Mouse (Mus musculus) erythroblast, embryonic 14.5 days (primary cell): ENCODE data around the gene Pdk2. TPM values are rescaled to one million over a fixed set of nuclear protein-coding genes. Genes with fewer than 3 reads are reported as not detected.
A peak's percentile ranks its signal among the peaks of the same experiment; 100 is the strongest.

ENCODE experiments used
- H3K27me3 ChIP-seq: 2 replicates; pipeline ENCODE4 v1.6.1; 2012; ENCODE audit warnings: inconsistent platforms; ENCODE audit not compliant: control insufficient read depth
- H3K36me3 ChIP-seq: 2 replicates; pipeline ENCODE4 v1.6.1; 2012; ENCODE audit warnings: mild to moderate bottlenecking, inconsistent platforms; ENCODE audit not compliant: control insufficient read depth
- H3K4me1 ChIP-seq: 2 replicates; pipeline ENCODE4 v1.6.1; 2012; ENCODE audit warnings: inconsistent platforms; ENCODE audit not compliant: control insufficient read depth
- H3K4me3 ChIP-seq: replicated peaks from 2 replicates; pipeline ENCODE3; 2012; ENCODE audit warnings: moderate library complexity, mild to moderate bottlenecking, inconsistent platforms
- H3K9me3 ChIP-seq: 2 replicates; pipeline ENCODE4 v1.6.1; 2012; ENCODE audit warnings: low read length, inconsistent platforms, mixed read lengths; ENCODE audit not compliant: control insufficient read depth
- GATA1 ChIP-seq: IDR thresholded peaks from 2 replicates; pipeline ENCODE4 v1.6.1; 2012; ENCODE audit warnings: low read length, inconsistent platforms, mixed read lengths
- TAL1 ChIP-seq: IDR thresholded peaks from 3 replicates; pipeline ENCODE4 v1.6.1; 2012; ENCODE audit warnings: low read length, inconsistent platforms, mixed read lengths
- polyA plus RNA-seq: library from polyadenylated mRNA; stranded (reverse); fragments of >175 nt; gene quantifications from 2 replicates; pipeline ENCODE4 v1.2.3, GENCODE M21; 2012

The Pdk2 gene
- polyA plus RNA-seq, 1 experiment, result 4.0 TPM

DNA sequence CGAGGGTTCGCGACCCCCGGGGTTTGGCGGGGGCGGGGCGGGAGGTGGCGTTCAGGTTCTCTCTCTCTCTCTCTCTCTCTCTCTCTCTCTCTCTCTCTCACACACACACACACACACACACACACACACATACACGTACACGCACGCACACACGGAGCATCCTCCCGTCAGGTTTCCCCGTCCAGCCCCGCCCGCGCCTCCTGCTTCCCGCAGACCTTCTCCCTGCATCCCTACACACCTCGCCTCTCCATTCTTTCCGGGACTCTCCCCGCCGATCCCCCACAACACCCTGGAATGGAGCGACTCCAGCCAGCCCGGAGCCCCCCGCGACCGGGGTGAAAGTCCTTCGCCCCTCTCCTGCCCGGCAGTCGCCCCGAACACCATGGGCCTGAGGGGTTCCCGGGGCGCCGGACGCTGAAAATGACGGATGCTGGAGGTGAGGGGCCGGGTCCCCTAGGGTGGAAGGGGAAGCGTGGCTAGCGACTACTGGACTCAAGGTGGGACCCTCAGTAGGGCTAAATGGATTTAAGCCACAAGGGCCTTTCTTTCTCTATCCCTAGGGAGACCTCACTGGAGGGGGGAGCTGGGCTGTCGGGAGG is 30.9 kb downstream of the Pdk2 start:
- Histone ChIP-seq H3K4me1 (peaks cover 82% of the 10 kb centered on the region), H3K36me3 (peaks cover 60% of the 10 kb centered on the region), H3K27me3 (peaks cover 4% of the 10 kb centered on the region; the same call in 1 of the 2 replicates), H3K9me3 (no peaks in the 10 kb centered on the region), H3K4me3 (peak overlapping the region; percentile 97)
- TF ChIP-seq TAL1 (no peak), GATA1 (no peak)

DNA sequence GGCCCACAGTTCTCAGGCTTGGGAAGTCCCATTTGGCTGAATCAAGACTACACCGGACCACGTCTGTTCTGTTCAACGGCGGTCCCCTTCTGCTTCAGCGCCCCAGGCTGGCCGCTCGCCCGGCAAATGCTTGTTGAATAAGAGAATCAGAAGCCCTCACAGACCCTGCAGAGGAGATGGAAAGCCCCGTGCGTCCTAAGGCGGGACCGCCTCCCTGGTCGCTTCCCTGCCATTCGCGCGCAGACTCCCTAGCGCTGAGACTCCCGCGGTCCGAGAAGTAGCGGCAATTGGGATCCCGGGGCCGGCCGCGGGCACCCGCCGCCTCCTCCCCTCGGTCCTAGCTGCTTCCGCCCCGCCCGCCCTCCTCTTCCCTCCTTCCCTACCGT is 31.5 kb downstream of the Pdk2 start, which contains the start of gene Samd14:
Samd14 (plus strand) TSS at position 251 of the 386 bp plus-strand sequence.
- Histone ChIP-seq H3K4me3 (peak within 1 kb of the TSS; percentile 97), H3K27me3 (peaks cover 4% of the 10 kb centered on the region; the same call in 1 of the 2 replicates), H3K4me1 (peaks cover 82% of the 10 kb centered on the region), H3K36me3 (peaks cover 60% of the 10 kb centered on the region), H3K9me3 (no peaks in the 10 kb centered on the region)
- no peak for TF ChIP-seq GATA1
- no peak for TF ChIP-seq TAL1

DNA sequence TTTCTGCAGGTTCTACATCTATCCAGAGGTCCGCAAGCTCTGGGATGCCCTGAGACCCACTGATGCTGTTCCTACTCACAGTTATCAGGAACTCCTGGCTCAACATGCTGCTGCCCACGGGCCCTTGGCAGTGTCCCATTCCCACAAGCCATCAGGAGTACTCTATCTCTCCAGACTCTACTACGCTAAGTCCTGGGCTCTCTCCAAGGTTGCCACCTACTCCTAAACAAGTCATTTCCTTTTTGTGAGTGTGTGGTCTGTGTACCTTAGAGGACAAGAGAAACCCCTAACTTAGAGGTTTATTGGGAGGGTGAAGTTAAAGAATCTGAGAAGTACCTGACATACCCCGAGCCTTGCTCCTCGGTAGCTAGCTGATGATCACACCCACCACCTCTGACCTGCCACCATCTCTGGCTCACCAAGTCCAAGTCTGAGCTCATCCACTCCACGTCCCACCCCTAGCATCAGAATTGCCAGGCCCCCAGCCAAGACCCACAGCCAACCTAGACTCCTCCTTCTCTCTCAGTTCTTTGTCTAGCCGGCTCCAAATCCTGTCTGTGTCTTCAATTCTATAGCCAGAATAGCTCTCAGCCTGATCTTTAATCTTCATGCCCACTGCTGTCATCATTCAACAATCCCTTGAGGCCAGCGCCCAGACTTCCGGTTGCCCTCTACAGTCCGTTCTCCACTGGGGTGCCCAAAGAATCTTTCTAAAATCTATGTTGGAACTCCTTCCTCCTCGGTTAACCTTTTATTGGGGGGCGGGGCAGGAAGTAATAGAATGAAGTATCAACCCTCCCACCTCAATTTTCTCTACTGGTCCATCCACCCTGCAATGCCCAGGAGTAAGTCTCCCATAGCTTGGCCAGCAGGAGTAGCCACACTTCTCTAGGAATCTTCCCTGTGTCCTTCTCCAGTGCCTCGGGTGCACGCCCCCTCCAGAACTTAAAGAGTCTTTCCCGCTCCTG is 32.2 kb downstream of the Pdk2 start:
- H3K4me1 ChIP-seq, result peaks cover 82% of the 10 kb centered on the region

DNA sequence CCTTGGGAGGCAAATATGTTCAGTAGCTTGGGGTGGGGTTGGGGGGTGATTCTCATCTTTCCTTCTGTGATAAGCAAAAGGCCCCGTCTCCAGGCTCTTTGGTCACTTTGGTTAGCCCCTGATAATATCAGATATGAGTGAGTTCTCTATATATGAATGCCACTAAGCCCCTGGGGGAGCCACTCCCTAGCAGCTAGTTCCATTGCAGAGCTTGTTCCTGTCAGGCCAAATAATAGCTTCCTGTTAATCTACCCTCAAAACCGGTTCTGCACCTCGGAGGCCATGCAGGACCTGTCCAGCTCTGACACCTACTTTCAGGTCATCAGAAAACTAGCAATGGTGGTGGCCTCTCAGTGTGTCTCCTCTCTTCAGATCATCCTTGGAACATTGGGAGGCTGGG is 33.7 kb downstream of the Pdk2 start:
- TF ChIP-seq GATA1 (no peak), TAL1 (no peak)
- Histone ChIP-seq H3K27me3 (peaks cover 4% of the 10 kb centered on the region; the same call in 1 of the 2 replicates), H3K36me3 (peaks cover 62% of the 10 kb centered on the region), H3K4me3 (peak overlapping the region; percentile 61), H3K9me3 (no peaks in the 10 kb centered on the region), H3K4me1 (peaks cover 84% of the 10 kb centered on the region)

More for the DNA sequence above, 32.2 kb downstream of the Pdk2 start:
- Histone ChIP-seq H3K27me3 (peaks cover 4% of the 10 kb centered on the region; the same call in 1 of the 2 replicates), H3K4me3 (peak overlapping the region; percentile 97), H3K36me3 (peaks cover 60% of the 10 kb centered on the region), H3K9me3 (no peaks in the 10 kb centered on the region)
- no peak for TF ChIP-seq GATA1
- no peak for TF ChIP-seq TAL1

DNA sequence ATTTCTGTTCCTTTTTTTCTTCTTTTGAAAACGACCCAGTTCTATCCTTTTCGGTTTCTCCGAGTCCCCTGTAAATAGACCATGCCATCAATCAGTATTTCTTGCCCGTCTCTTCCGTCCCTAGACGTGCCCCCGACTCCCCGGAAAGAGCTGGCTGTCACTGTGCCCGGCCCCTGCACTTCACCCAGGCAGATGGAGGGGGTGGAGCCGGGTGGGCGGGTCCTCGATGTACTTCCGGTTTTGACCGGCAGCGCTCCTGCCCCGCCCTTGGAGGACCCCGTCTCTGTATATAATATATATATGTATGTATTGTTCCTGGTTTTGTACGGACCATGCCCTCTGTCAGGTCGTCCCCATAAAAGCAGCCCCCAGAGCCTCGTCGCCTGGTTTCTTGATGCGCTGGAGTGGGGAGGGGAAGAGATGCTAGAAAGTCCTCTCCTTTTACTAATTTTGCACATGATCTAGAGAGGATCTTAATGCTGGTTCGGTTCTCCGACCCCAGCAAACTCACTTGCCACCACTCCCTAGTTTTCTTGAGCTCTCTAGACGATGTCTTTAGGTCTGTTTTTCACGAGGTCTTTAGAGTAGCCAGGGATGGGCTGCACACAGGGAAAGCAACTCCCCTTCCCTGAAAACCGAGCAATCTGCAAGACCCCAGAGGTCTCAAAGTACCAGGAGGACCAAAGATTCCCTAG is 34.5 kb downstream of the Pdk2 start:
- H3K9me3 ChIP-seq, result no peaks in the 10 kb centered on the region
- H3K4me1 ChIP-seq, result peaks cover 84% of the 10 kb centered on the region
- no peak for TF ChIP-seq TAL1
- no peak for TF ChIP-seq GATA1

DNA sequence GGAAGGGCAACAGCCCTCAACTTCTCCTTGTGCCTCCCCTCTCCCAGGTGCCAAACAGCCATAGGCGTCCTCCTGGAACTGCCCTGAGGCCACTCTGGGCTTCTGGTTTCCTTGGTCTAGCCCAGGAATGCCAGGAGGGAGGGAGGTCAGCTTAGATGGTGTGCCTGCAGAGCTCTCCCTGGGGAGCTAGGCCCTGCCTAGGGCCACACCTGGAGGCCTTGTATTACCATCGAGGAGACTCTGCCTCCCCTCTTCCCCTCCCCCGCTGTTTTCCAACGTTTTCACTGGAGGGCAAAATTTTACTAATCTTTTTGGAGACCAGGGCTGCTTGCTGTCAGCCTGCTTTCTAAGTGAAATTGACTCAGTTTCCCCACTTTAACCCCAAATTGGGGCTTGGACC is 35.1 kb downstream of the Pdk2 start:
- peak overlapping the region; percentile 61 for H3K4me3 ChIP-seq
- peaks cover 68% of the 10 kb centered on the region for H3K36me3 ChIP-seq

More for the DNA sequence above, 34.5 kb downstream of the Pdk2 start:
- peaks cover 67% of the 10 kb centered on the region for H3K36me3 ChIP-seq
- peak overlapping the region; percentile 61 for H3K4me3 ChIP-seq
- H3K27me3 ChIP-seq, result peaks cover 4% of the 10 kb centered on the region; the same call in 1 of the 2 replicates

DNA sequence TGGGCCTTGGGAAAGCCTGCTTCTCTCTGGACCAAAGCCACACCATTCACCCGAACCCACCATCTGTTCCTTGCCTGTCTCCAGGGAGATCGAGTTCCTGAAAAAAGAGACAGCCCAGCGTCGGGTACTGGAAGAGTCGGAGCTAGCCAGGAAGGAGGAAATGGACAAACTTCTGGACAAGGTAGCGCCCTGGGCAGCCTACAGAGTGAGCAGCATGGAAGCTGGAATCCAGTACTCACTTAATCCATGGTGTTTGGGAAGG is 36.3 kb downstream of the Pdk2 start:
- Histone ChIP-seq H3K4me3 (no peak overlapping the region), H3K4me1 (peaks cover 98% of the 10 kb centered on the region), H3K27me3 (no peaks in the 10 kb centered on the region), H3K9me3 (no peaks in the 10 kb centered on the region), H3K36me3 (peaks cover 74% of the 10 kb centered on the region)
- TF ChIP-seq GATA1 (no peak), TAL1 (no peak)

More for the DNA sequence above, 35.1 kb downstream of the Pdk2 start:
- Histone ChIP-seq H3K4me1 (peaks cover 86% of the 10 kb centered on the region), H3K27me3 (peaks cover 4% of the 10 kb centered on the region; the same call in 1 of the 2 replicates), H3K9me3 (no peaks in the 10 kb centered on the region)
- TF ChIP-seq GATA1, result no peak
- TF ChIP-seq TAL1, result no peak

DNA sequence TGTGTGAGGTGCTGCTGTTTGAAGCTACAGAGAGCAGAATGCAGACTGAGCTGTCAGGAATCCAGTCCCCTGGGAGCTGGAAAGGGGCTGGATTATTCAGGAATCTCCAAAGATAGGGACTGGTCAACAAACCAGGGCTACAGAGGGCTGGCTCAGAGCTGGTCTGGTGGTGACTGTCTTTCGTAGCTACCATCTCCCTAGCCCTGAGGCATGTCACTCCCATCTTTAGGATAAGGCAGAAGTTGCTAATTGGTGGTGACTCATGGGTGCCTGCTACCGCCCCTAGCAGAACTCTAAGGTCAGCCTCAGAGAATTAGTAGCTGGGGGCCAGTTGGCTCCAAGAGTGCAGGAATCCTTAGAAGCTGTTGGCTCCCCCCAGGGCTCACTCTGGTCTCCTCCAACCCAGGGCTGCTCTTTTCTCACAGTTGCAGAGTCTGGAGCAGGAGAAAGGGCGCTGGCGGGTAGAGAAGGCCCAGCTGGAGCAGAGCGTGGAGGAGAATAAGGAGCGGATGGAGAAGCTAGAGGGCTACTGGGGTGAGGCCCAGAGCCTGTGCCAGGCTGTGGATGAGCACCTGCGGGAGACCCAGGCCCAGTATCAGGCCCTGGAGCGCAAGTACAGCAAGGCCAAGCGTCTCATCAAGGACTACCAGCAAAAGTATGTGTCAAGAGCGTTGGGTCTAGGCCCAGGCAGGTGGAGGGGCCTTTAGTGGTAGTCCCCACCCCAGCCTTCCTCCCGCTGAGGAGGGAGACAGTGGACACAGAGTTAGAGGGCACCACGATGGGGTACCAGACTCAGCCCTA is 36.8 kb downstream of the Pdk2 start:
- Histone ChIP-seq H3K4me3 (no peak overlapping the region), H3K4me1 (peaks cover 100% of the 10 kb centered on the region), H3K36me3 (peaks cover 79% of the 10 kb centered on the region), H3K27me3 (no peaks in the 10 kb centered on the region), H3K9me3 (no peaks in the 10 kb centered on the region)
- no peak for TF ChIP-seq GATA1
- TF ChIP-seq TAL1, result no peak
